Mouse (Mus musculus) cerebellum, postnatal 14 days (tissue): ENCODE measurements at regions not wholly inside any gene's neighbourhood (a gene's known extent, or its start where the extent isn't known, plus 50 kb on each side); places are given as distances from the start of the nearest gene placed in this dataset.

Experiments used
- DNase-seq, 2 experiments: peaks; one replicate each; pipeline ENCODE4 v3.0.0; 2021; ENCODE audit warnings: mixed read lengths in 2 of 2

DNA sequence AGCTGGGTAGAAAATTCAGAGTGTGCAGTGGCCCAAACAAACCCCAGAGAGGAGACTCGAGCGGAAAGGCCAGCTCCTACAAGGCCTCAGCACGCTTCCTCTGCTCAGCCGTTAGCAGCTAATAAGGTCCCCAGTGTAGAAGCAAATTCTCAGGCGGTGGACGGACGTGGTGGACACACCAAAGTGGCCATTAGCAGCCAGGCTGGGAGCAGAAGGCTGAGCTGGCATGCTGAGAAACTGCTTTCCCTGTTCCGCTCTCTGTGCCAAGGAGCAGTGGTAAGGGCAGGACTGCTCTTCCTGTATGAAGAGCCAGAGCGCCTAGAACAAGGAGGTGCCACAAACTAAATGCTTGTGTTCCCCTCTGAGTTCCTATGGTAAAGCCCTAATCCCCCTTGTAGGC, 282.1 kb upstream of the Id2 start:
- peak; percentile 63 to 75 for DNase-seq

GRCm38 (mm10) chr12:25378036-25378645, 281.2 kb upstream of the Id2 start:
- DNase-seq: peak; percentile 29 to 48

GRCm38 (mm10) chr12:25376451-25376850, 279.5 kb upstream of the Id2 start:
- peak; percentile 27 to 31 for DNase-seq

DNA sequence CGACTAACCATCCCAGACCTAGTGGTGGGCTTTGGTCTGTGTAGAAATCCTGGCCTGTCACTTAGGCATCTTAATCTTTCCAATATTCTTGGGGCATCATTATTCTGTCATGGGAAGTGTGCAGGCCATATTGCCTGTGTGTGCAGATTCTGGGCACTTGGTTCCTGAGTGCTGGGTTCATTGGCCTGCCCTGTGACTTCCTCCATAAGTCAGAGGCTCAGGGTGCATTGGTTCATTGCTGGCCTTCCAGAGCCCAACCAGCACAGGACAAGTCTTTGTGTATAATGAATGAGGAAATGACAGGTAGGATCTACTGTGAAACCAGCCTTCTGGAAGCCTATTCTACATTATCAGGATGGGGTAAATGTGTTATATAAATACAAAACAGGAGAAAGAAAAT, 270.6 kb upstream of the Id2 start:
- no peak for DNase-seq

DNA sequence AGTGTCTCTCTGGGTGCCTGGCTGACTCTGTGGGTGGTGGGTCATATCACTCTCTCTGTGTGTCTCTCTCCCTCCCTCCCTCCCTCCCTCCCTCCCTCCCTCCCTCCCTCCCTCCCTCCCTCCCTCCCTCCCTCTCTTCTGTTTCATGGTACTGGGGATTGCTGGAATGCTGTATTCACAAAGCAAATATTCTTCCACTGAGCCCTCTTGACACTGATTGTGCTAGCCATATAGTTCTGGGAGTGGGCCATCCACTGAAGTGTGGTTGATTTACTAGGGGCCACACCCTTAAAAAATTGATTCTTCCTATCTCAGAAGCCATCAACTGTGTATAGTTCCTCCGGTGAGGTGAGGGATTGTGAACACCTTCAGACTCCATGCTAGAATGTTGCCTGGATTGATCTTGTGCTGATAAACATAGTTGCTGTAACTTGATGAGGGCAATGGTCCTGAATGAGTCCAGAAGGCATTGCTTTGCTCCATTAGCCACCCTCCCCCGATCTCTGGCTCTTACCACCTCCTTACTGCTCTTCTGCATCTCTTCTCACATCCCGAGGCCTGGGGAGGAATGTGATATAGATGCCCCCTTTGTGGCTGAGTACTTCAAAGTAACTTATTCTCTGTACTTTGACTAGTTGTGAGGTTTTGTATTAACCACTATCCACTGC, 268.8 kb upstream of the Id2 start:
- no peak for DNase-seq

- DNase-seq: no peak
Observed at GRCm38 (mm10) chr12:25364966-25365568, 268.1 kb upstream of the Id2 start.

GRCm38 (mm10) chr12:25363839-25364238, 266.9 kb upstream of the Id2 start:
- DNase-seq: no peak

- DNase-seq: no peak
Observed at GRCm38 (mm10) chr12:25363341-25363740, 266.4 kb upstream of the Id2 start.

DNA sequence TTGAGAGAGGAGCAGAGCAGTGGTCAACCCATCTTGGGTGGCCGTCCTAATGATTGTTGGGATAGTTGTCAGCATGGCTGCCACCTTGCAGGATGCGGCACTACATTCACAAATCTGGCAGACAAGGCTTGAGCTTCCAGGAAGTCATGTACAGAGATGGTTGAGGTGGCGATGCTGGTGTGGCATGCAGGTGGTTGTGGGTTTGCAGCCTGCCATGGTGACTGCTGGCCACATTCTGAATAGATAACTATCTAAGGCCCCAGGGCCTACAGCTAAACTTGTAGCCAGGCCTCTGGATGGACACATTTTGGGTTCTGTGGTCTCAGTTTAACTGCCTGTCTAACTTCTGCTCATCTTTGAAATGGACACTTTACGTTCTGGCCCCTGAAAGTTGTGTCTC, 265.8 kb upstream of the Id2 start:
- no peak for DNase-seq

DNA sequence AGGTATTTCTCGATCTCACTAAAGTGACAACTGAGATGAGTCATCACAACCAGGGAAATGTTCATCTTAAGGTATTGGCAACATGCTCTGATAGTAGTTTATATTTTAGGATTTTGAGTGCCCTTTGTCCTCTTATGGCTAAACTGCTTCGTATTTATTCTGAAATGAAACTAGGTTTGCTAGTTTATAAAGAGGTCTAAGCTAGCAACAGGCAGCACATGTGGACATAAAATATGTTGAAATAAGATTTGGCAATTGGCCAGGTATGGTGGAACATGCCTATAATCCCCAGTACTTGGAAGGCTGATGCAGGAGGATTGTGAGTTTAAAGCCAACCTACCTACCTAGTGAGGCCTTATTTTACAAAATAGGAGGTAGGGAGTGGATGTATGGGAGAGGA, 263.8 kb upstream of the Id2 start:
- DNase-seq: no peak

- DNase-seq: no peak
Observed at GRCm38 (mm10) chr12:25359931-25360330, 263.0 kb upstream of the Id2 start.

DNA sequence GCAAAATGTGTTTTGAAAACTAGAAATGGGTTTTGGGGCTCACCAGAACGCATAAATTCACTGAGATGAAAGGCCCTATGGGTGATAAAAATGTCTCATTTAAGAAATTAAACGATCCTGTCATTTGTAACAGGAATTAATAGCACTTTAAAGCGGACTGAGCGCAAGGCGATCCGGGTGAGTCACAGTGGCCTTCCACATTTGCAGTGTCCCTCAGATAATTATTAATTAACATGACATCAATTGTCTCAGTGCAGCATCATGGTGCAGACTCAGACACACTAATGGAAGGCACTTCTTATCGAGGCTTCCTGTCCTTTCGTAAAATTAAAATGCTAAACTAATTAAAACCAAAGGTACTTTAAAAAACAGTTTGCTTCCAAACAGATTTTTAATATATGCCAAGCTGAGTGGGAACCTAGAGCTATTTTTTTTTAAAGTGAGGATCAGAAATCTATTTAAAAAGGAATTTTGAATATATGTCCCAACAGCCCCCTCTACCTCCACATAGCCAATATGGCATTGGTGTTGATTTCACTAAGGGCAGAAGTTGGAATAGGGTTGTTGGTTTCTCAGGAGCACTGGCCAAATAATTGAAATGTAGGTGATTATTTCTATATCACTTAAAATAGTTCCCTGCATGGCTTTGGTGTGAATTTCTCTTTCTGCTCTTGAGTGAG, 262.0 kb upstream of the Id2 start:
- no peak for DNase-seq

GRCm38 (mm10) chr12:25356774-25357173, 259.8 kb upstream of the Id2 start:
- no peak for DNase-seq

GRCm38 (mm10) chr12:25355217-25355616, 258.3 kb upstream of the Id2 start:
- DNase-seq: no peak

- no peak for DNase-seq
Observed at GRCm38 (mm10) chr12:25353402-25353896, 256.5 kb upstream of the Id2 start.

DNA sequence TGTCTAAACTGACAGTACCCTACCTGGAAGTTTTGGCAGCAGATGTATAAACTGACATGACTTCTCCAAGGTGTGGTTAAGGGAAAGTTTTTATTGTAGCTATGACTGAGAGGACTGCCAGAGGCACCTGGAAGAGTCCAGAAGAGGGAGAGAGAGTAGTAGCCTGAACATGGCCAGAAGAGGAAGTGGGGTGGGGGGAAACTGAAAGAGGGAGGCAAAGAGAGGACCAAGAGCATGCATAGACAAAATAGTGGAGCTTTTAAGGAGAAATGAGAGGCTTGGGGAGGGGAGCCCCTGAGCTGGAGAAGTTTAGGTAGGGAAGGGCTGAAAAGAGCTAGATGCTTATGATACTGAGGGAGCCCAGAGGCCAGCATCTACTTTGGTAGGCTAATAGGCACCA, 255.2 kb upstream of the Id2 start:
- DNase-seq: no peak

- peak; percentile 37 for DNase-seq
Observed at GRCm38 (mm10) chr12:25344354-25344753, 247.4 kb upstream of the Id2 start.

DNA sequence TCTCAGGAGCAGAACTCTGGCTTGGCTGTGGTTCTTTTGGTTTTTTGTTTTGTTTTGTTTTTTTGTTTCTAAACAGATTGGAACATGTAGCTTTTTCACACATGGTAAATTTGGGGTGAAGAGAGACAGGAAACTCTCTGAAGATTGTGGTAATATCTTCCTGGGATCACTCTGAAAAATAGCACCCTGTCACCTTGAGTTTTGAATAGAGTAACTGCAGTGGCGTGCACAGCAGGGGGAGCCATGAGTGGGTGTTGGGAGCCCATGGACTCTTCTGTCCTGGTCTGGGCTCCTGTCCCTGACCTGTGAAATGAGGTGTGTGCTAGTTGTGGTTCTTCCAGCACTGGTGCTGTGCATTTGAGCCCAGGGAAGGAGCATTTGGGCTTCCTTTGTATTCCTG, 241.8 kb upstream of the Id2 start:
- no peak for DNase-seq

DNA sequence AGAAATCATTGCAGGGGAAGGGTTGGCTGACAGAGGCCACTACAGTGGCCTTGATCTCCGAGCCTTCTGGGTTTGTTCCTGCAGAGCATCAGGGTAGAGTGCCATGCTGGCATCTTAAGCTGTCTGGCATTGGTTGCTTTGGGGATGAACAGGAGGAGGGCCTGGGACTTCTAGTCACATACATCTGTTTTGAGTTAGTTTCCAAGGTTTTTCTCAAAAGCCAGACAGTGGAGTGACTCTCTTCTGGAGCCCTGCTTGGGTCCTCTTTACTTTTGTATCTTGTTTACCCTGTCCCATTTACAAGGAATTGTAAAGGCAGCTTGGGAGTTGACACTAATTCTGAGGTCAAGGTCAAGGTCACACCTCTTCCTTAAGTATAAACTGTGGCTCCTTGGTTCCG, 239.0 kb upstream of the Id2 start:
- no peak for DNase-seq

DNA sequence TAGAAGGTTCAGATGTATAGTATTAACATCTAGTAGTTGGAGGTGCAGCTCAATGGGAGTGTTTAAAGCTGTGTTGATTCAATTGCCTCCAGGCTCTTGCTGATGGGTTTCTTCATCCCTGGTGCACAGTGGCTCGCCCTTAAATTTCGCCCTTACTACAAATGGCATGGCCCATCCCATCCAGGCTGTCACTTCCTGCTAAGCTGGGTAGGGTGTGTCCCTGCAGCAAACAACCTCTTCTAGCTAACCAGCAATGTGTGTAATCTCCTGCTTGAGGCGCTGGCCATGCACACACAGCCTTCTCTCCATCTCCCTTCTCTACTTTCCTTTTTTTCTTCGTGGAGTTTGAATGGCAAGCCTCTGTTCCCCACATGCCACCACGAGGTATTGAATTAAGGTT, 238.1 kb upstream of the Id2 start:
- no peak for DNase-seq

GRCm38 (mm10) chr12:25332384-25333035, 235.6 kb upstream of the Id2 start:
- DNase-seq: peak; percentile 14 to 16

- DNase-seq: no peak
Observed at GRCm38 (mm10) chr12:25330004-25330708, 233.2 kb upstream of the Id2 start.

- no peak for DNase-seq
Observed at GRCm38 (mm10) chr12:25325901-25326300, 229.0 kb upstream of the Id2 start.
